Mouse (Mus musculus) ES-Bruce4 (cell line): ENCODE measurements around the gene Pax7.

Source experiments
- CTCF ChIP-seq: IDR thresholded peaks from one replicate; pipeline ENCODE4 v1.8.1; 2011; ENCODE audit warnings: low read depth, low read length
- POLR2A ChIP-seq: IDR thresholded peaks from one replicate; pipeline ENCODE4 v1.8.1; 2011; ENCODE audit warnings: low read length; ENCODE audit not compliant: insufficient read depth

- TF ChIP-seq CTCF (peak; percentile 36), POLR2A (no peak)
Measured at GRCm38 (mm10) chr4:139840442-139840841, 7.1 kb upstream of the Pax7 start.
